ENCODE assay signal across 8 mouse cellular contexts in genomic region chr17:56170636-56171035, GRCm38 (mm10). TPM values are rescaled to one million over a fixed set of nuclear protein-coding genes. Genes with fewer than 3 reads are reported as not detected.
A peak's percentile ranks its signal among the peaks of the same experiment; 100 is the strongest.
DNase-seq lines count a peak whose midpoint lies in the region; ATAC-seq lines count a peak whose summit lies in the region.

No protein-coding gene starts in this region.

- 0 out of 2 replicates have a peak, but pooled peaks have one; percentile 30 for ATAC-seq in lung, embryonic 16.5 days (ENCODE audit: low read depth)
- ATAC-seq in limb, embryonic 11.5 days (ENCODE audit: insufficient number of reproducible peaks, low FRiP score, low TSS enrichment, low read depth): no peak
- peak; percentile 7; the same call in 1 of the 2 replicates for ATAC-seq in stomach, embryonic 16.5 days (ENCODE audit: insufficient read depth, low FRiP score)

- no peaks in the 10 kb centered on the region for H3K36me3 ChIP-seq in lung, embryonic 16.5 days (ENCODE audit: control insufficient read depth, insufficient read depth, low read length)
- H3K36me3 ChIP-seq in limb, embryonic 11.5 days (ENCODE audit: control insufficient read depth, insufficient read depth, low read length): peaks cover 2% of the 10 kb centered on the region; the same call in 1 of the 2 replicates
- 0 out of 2 replicates have a peak, but pooled peaks cover 4% of the 10 kb centered on the region for H3K36me3 ChIP-seq in stomach, embryonic 16.5 days (ENCODE audit: control insufficient read depth, insufficient read depth, low read length)

- H3K27ac ChIP-seq in lung, embryonic 16.5 days (ENCODE audit: low read length): peak overlapping the region; percentile 60
- peak overlapping the region; percentile 30; the same call in 1 of the 2 replicates for H3K27ac ChIP-seq in limb, embryonic 11.5 days (replicated peaks; ENCODE audit: low read depth, low read length)
- H3K27ac ChIP-seq in stomach, embryonic 16.5 days (ENCODE audit: low read length): peak overlapping the region; percentile 56; the same call in 1 of the 2 replicates

- H3K9me3 ChIP-seq in lung, embryonic 16.5 days (ENCODE audit: control insufficient read depth, low read length): no peaks in the 10 kb centered on the region
- H3K9me3 ChIP-seq in limb, embryonic 11.5 days (ENCODE audit: control insufficient read depth, low read length): no peaks in the 10 kb centered on the region
- no peaks in the 10 kb centered on the region for H3K9me3 ChIP-seq in stomach, embryonic 16.5 days (replicated peaks; ENCODE audit: control insufficient read depth, low read length)

- 45% methylated on average over 10 of the region's 10 CpGs for WGBS in lung, embryonic 16.5 days
- WGBS in limb, embryonic 11.5 days: 80% methylated on average over 10 of the region's 10 CpGs
- 61% methylated on average over 10 of the region's 10 CpGs for WGBS in stomach, embryonic 16.5 days

- H3K4me2 ChIP-seq in lung, embryonic 16.5 days (ENCODE audit: low read depth, low read length): no peak overlapping the region
- H3K4me2 ChIP-seq in limb, embryonic 11.5 days (ENCODE audit: low read depth, severe bottlenecking): no peak overlapping the region
- no peak overlapping the region for H3K4me2 ChIP-seq in stomach, embryonic 16.5 days (ENCODE audit: low read depth, low read length)

- peaks cover 7% of the 10 kb centered on the region for H3K4me1 ChIP-seq in lung, embryonic 16.5 days (replicated peaks; ENCODE audit: control insufficient read depth, insufficient read depth, low read length)
- no peaks in the 10 kb centered on the region for H3K4me1 ChIP-seq in limb, embryonic 11.5 days (ENCODE audit: control insufficient read depth, insufficient read depth, low read length)
- no peaks in the 10 kb centered on the region for H3K4me1 ChIP-seq in stomach, embryonic 16.5 days (ENCODE audit: control insufficient read depth, insufficient read depth, low read length)

- DNase-seq in gastrocnemius, postnatal 14 days: peak; percentile 25
- DNase-seq in gastrocnemius, postnatal 10 days: no peak
- DNase-seq in lung, postnatal 36 days: no peak
- no peak for DNase-seq in limb, embryonic 11.5 days (ENCODE audit: low spot score)
- DNase-seq in left cerebral cortex, adult 9 months (ENCODE audit: low spot score in 2 of 2): no peak
- DNase-seq in retina, embryonic 14.5 days (ENCODE audit: low spot score): no peak

- no peak overlapping the region for H3K4me3 ChIP-seq in lung, embryonic 16.5 days (ENCODE audit: low read length)
- H3K4me3 ChIP-seq in limb, embryonic 11.5 days (ENCODE audit: low read depth, low read length): no peak overlapping the region
- H3K4me3 ChIP-seq in stomach, embryonic 16.5 days (replicated peaks; ENCODE audit: low read length): no peak overlapping the region

- intact Hi-C loops in gastrocnemius, postnatal 14 days (cut with DNase I; ENCODE audit: low total_unique reads): no loop called here

- no peaks in the 10 kb centered on the region for H3K27me3 ChIP-seq in lung, embryonic 16.5 days (ENCODE audit: control insufficient read depth, insufficient read depth, low read depth, low read length)
- no peaks in the 10 kb centered on the region for H3K27me3 ChIP-seq in limb, embryonic 11.5 days (ENCODE audit: control insufficient read depth, insufficient read depth, low read length)
- no peaks in the 10 kb centered on the region for H3K27me3 ChIP-seq in stomach, embryonic 16.5 days (ENCODE audit: control insufficient read depth, insufficient read depth, low read length)

- 0 out of 2 replicates have a peak overlapping the region, but pooled peaks have one; percentile 12 for H3K9ac ChIP-seq in lung, embryonic 16.5 days (ENCODE audit: low read length)
- H3K9ac ChIP-seq in limb, embryonic 11.5 days (ENCODE audit: low read length): no peak overlapping the region
- H3K9ac ChIP-seq in stomach, embryonic 16.5 days (ENCODE audit: low read length): no peak overlapping the region

RNA-seq across cellular contexts. Expression of gene Tnfaip8l1, which starts 8.4 kb away (rescaled TPM):
- 1 to 10 TPM; 3.5 TPM for total RNA-seq in gastrocnemius, postnatal 14 days (2021)
- 1 to 10 TPM; 5.0 to 5.3 TPM for total RNA-seq in gastrocnemius, postnatal 10 days (2021)
- 15.5 and 17.3 TPM in 2 replicates for polyA plus RNA-seq in lung, embryonic 16.5 days (2015; fragmentation: Nextera tagmentation; extraction: Ambion mirVana)
- 8.2 and 9.2 TPM in 2 replicates for polyA plus RNA-seq in limb, embryonic 11.5 days (2014; fragmentation: Nextera tagmentation; extraction: Ambion mirVana)
- polyA plus RNA-seq in stomach, embryonic 16.5 days (2015; fragmentation: Nextera tagmentation; extraction: Ambion mirVana): 11.9 and 14.3 TPM in 2 replicates

RNA-seq across cellular contexts. Expression of gene Mydgf, which starts 13.1 kb away (rescaled TPM):
- total RNA-seq in gastrocnemius, postnatal 14 days (2021): 10 to 100 TPM; 23.4 to 26.4 TPM
- total RNA-seq in gastrocnemius, postnatal 10 days (2021): 10 to 100 TPM; 28.8 to 36.5 TPM
- polyA plus RNA-seq in lung, embryonic 16.5 days (2015; fragmentation: Nextera tagmentation; extraction: Ambion mirVana): 93.0 and 110 TPM in 2 replicates
- 65.6 and 65.9 TPM in 2 replicates for polyA plus RNA-seq in limb, embryonic 11.5 days (2014; fragmentation: Nextera tagmentation; extraction: Ambion mirVana)
- polyA plus RNA-seq in stomach, embryonic 16.5 days (2015; fragmentation: Nextera tagmentation; extraction: Ambion mirVana): 106 and 116 TPM in 2 replicates

RNA-seq across cellular contexts. Expression of gene Sema6b, which starts 30.5 kb away (rescaled TPM):
- 10 to 100 TPM in 1 of 2 experiments, 1 to 10 TPM in 1; 9.8 to 12.1 TPM for total RNA-seq in gastrocnemius, postnatal 14 days (2021)
- 10 to 100 TPM; 14.4 to 14.7 TPM for total RNA-seq in gastrocnemius, postnatal 10 days (2021)
- polyA plus RNA-seq in lung, embryonic 16.5 days (2015; fragmentation: Nextera tagmentation; extraction: Ambion mirVana): 1.2 and 1.7 TPM in 2 replicates
- 0.60 and 0.88 TPM in 2 replicates for polyA plus RNA-seq in limb, embryonic 11.5 days (2014; fragmentation: Nextera tagmentation; extraction: Ambion mirVana)
- 0.50 and 0.71 TPM in 2 replicates for polyA plus RNA-seq in stomach, embryonic 16.5 days (2015; fragmentation: Nextera tagmentation; extraction: Ambion mirVana)

RNA-seq across cellular contexts. Expression of gene Dpp9, which starts 48.1 kb away (rescaled TPM):
- 10 to 100 TPM; 20.8 to 22.0 TPM for total RNA-seq in gastrocnemius, postnatal 14 days (2021)
- 10 to 100 TPM; 21.7 to 24.3 TPM for total RNA-seq in gastrocnemius, postnatal 10 days (2021)
- polyA plus RNA-seq in lung, embryonic 16.5 days (2015; fragmentation: Nextera tagmentation; extraction: Ambion mirVana): 38.7 and 41.4 TPM in 2 replicates
- 34.3 and 37.0 TPM in 2 replicates for polyA plus RNA-seq in limb, embryonic 11.5 days (2014; fragmentation: Nextera tagmentation; extraction: Ambion mirVana)
- polyA plus RNA-seq in stomach, embryonic 16.5 days (2015; fragmentation: Nextera tagmentation; extraction: Ambion mirVana): 32.6 and 37.4 TPM in 2 replicates

RNA-seq across cellular contexts. Expression of gene Lrg1, which starts 48.8 kb away (rescaled TPM):
- total RNA-seq in gastrocnemius, postnatal 14 days (2021): 1 to 10 TPM; 2.9 to 5.6 TPM
- total RNA-seq in gastrocnemius, postnatal 10 days (2021): 1 to 10 TPM; 1.4 to 3.1 TPM
- 0.59 and 1.4 TPM in 2 replicates for polyA plus RNA-seq in lung, embryonic 16.5 days (2015; fragmentation: Nextera tagmentation; extraction: Ambion mirVana)
- 0.28 TPM in 1 of 2 replicates, not detected in the other for polyA plus RNA-seq in limb, embryonic 11.5 days (2014; fragmentation: Nextera tagmentation; extraction: Ambion mirVana)
- polyA plus RNA-seq in stomach, embryonic 16.5 days (2015; fragmentation: Nextera tagmentation; extraction: Ambion mirVana): 1.3 and 1.4 TPM in 2 replicates
